Mouse (Mus musculus): Measurements from ENCODE around the gene Etv1. TPM values are rescaled to one million over a fixed set of nuclear protein-coding genes. Genes with fewer than 3 reads are reported as not detected.

Etv1 gene
- total and polyA plus RNA-seq, 3 experiments, result not detected

- Histone ChIP-seq H3K4me1 (ENCODE audit: control insufficient read depth in 1 of 2, insufficient read depth in 2 of 2, low read length in 2 of 2) (no peaks in the 10 kb centered on the region), H3K4me3 (ENCODE audit: control insufficient read depth in 1 of 2, insufficient read depth in 1 of 2, low read depth in 2 of 2, low read length in 2 of 2) (no peak overlapping the region), H3K9ac (ENCODE audit: control insufficient read depth, low read depth, low read length, poor library complexity, severe bottlenecking) (no peak overlapping the region), H3K27me3 (ENCODE audit: control insufficient read depth in 1 of 2, insufficient read depth in 2 of 2, low read length in 2 of 2) (no peaks in the 10 kb centered on the region), H3K27ac (ENCODE audit: control insufficient read depth, low read depth, low read length) (no peak overlapping the region), H3K79me2 (ENCODE audit: control insufficient read depth, insufficient read depth, low read length, poor library complexity) (no peaks in the 10 kb centered on the region), H3K9me3 (replicated peaks; ENCODE audit: insufficient read depth, low read length) (no peaks in the 10 kb centered on the region), H3K36me3 (ENCODE audit: control insufficient read depth in 1 of 2, insufficient read depth in 2 of 2, low read length in 2 of 2) (no peaks in the 10 kb centered on the region)
- no peak for DNase-seq (ENCODE audit: low read depth, low spot score)
- TF ChIP-seq TCF12 (IDR thresholded peaks at IDR 0.05; ENCODE audit: low read depth, low read length) (no peak), MEF2A (IDR thresholded peaks at IDR 0.05; ENCODE audit: extremely low read depth, insufficient replicate concordance, low read depth, low read length, poor library complexity, severe bottlenecking) (no peak), GABPA (IDR thresholded peaks at IDR 0.05; ENCODE audit: low read depth, low read length) (no peak), MYB (IDR thresholded peaks at IDR 0.05; ENCODE audit: low read depth, low read length) (no peak), SMC3 (IDR thresholded peaks at IDR 0.05; ENCODE audit: low read depth, low read length) (no peak), EP300 (IDR thresholded peaks at IDR 0.05; ENCODE audit: low read depth in 1 of 2, low read length in 2 of 2) (no peak), ZKSCAN1 (IDR thresholded peaks at IDR 0.05; ENCODE audit: low read depth, low read length) (no peak), JUND (IDR thresholded peaks at IDR 0.05; ENCODE audit: low read depth, low read length) (no peak), POLR2AphosphoS5 (IDR thresholded peaks at IDR 0.05; ENCODE audit: borderline replicate concordance, low read depth, low read length) (no peak), KAT2A (conservative IDR thresholded peaks at IDR 0.05; ENCODE audit: low read depth, low read length) (no peak), POLR2A (IDR thresholded peaks at IDR 0.05; ENCODE audit: control insufficient read depth in 1 of 2, insufficient read depth in 1 of 2, low read depth in 1 of 2, low read length in 2 of 2, poor library complexity in 1 of 2) (no peak), CHD1 (IDR thresholded peaks at IDR 0.05; ENCODE audit: low read depth, low read length) (no peak), NELFE (IDR thresholded peaks at IDR 0.05; ENCODE audit: low read depth, low read length) (no peak)
Measured at GRCm38 (mm10) chr12:38849994-38850393, 70.8 kb downstream of the Etv1 start.

- no peak overlapping the region for H3K4me3 ChIP-seq (ENCODE audit: control insufficient read depth in 1 of 2, insufficient read depth in 1 of 2, low read depth in 2 of 2, low read length in 2 of 2)
- no peaks in the 10 kb centered on the region for H3K4me1 ChIP-seq (ENCODE audit: control insufficient read depth in 1 of 2, insufficient read depth in 2 of 2, low read length in 2 of 2)
- DNase-seq (ENCODE audit: low read depth, low spot score), result no peak
- no peak for TF ChIP-seq KAT2A (conservative IDR thresholded peaks at IDR 0.05; ENCODE audit: low read depth, low read length)
- TF ChIP-seq SIN3A (IDR thresholded peaks at IDR 0.05; ENCODE audit: low read length), result no peak
- TF ChIP-seq ZKSCAN1 (IDR thresholded peaks at IDR 0.05; ENCODE audit: low read depth, low read length), result no peak
- TF ChIP-seq TCF12 (IDR thresholded peaks at IDR 0.05; ENCODE audit: low read depth, low read length), result no peak
- no peak overlapping the region for H3K27ac ChIP-seq (ENCODE audit: control insufficient read depth, low read depth, low read length)
- no peaks in the 10 kb centered on the region for H3K36me3 ChIP-seq (ENCODE audit: control insufficient read depth in 1 of 2, insufficient read depth in 2 of 2, low read length in 2 of 2)
- H3K9ac ChIP-seq (ENCODE audit: control insufficient read depth, low read depth, low read length, poor library complexity, severe bottlenecking), result no peak overlapping the region
- H3K9me3 ChIP-seq (replicated peaks; ENCODE audit: insufficient read depth, low read length), result no peaks in the 10 kb centered on the region
- no peaks in the 10 kb centered on the region for H3K27me3 ChIP-seq (ENCODE audit: control insufficient read depth in 1 of 2, insufficient read depth in 2 of 2, low read length in 2 of 2)
- no peaks in the 10 kb centered on the region for H3K79me2 ChIP-seq (ENCODE audit: control insufficient read depth, insufficient read depth, low read length, poor library complexity)
Measured at GRCm38 (mm10) chr12:38854274-38854673, 75.1 kb downstream of the Etv1 start.

DNA sequence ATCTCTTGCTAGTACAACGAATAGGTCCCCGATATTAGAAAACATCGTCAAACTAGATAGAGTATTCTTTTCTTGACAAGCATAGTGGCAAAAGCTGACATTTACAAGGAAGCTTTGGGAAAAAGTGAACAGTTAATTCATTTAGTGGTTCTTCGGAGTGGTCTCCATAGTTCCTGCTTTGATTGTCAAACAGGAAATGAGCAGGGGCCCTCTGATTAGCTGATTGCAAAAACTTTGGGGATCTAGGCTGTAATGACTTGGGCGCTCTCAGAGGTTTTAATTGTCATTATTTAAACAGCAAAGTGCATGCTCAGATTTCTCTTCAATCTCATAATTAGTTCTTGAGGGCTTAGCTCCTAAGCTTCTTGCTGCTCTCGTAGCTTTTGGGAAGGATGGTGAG is 75.6 kb downstream of the Etv1 start:
- H3K27me3 ChIP-seq (ENCODE audit: control insufficient read depth in 1 of 2, insufficient read depth in 2 of 2, low read length in 2 of 2), result no peaks in the 10 kb centered on the region
- H3K36me3 ChIP-seq (ENCODE audit: control insufficient read depth in 1 of 2, insufficient read depth in 2 of 2, low read length in 2 of 2), result no peaks in the 10 kb centered on the region
- H3K4me1 ChIP-seq (ENCODE audit: control insufficient read depth in 1 of 2, insufficient read depth in 2 of 2, low read length in 2 of 2), result no peaks in the 10 kb centered on the region
- no peaks in the 10 kb centered on the region for H3K9me3 ChIP-seq (replicated peaks; ENCODE audit: insufficient read depth, low read length)
- no peak overlapping the region for H3K27ac ChIP-seq (ENCODE audit: control insufficient read depth, low read depth, low read length)
- no peak for DNase-seq (ENCODE audit: low read depth, low spot score)
- no peak overlapping the region for H3K9ac ChIP-seq (ENCODE audit: control insufficient read depth, low read depth, low read length, poor library complexity, severe bottlenecking)
- H3K79me2 ChIP-seq (ENCODE audit: control insufficient read depth, insufficient read depth, low read length, poor library complexity), result no peaks in the 10 kb centered on the region
- H3K4me3 ChIP-seq (ENCODE audit: control insufficient read depth in 1 of 2, insufficient read depth in 1 of 2, low read depth in 2 of 2, low read length in 2 of 2), result no peak overlapping the region
- TF ChIP-seq ZNF384 (IDR thresholded peaks at IDR 0.05; ENCODE audit: low read depth, low read length), result no peak
- no peak for TF ChIP-seq MYB (IDR thresholded peaks at IDR 0.05; ENCODE audit: low read depth, low read length)
- no peak for TF ChIP-seq SIN3A (IDR thresholded peaks at IDR 0.05; ENCODE audit: low read length)
- no peak for TF ChIP-seq CHD2 (IDR thresholded peaks at IDR 0.05; ENCODE audit: low read length)
- no peak for TF ChIP-seq TBP (IDR thresholded peaks at IDR 0.05; ENCODE audit: low read depth, low read length)
